Mouse (Mus musculus) neutrophil, adult 5-6 weeks (primary cell): ENCODE results near the gene Naif1. TPM values are rescaled to one million over a fixed set of nuclear protein-coding genes. Genes with fewer than 3 reads are reported as not detected.

Experiments used
- ATAC-seq: fragments of 151-379, 151-347 bp; 2 replicates; pipeline ENCODE4 v1.8.0; 2017; ENCODE audit warnings: mild to moderate bottlenecking, moderate TSS enrichment; ENCODE audit not compliant: insufficient number of reproducible peaks, poor library complexity, low FRiP score, severe bottlenecking; ENCODE audit errors: extremely low read depth
- total RNA-seq: library from RNA; stranded (forward); fragments of 200-1000 nt; gene quantifications from 2 replicates; pipeline ENCODE4 v1.2.3, GENCODE M21; 2017

The Naif1 gene
- total RNA-seq, 1 experiment from 2014 or later = 6.1 TPM

- ATAC-seq = no peak
Observed at GRCm38 (mm10) chr2:32424796-32425195, 25.5 kb upstream of the Naif1 start.

- ATAC-seq = no peak
Observed at GRCm38 (mm10) chr2:32425568-32425967, 24.7 kb upstream of the Naif1 start.

GRCm38 (mm10) chr2:32426141-32426540 is 24.1 kb upstream of the Naif1 start:
- no peak for ATAC-seq

GRCm38 (mm10) chr2:32427720-32428119 is 22.5 kb upstream of the Naif1 start:
- ATAC-seq = no peak

- ATAC-seq = no peak
Observed at GRCm38 (mm10) chr2:32428262-32428722, 22.0 kb upstream of the Naif1 start.

GRCm38 (mm10) chr2:32429215-32429891 is 20.9 kb upstream of the Naif1 start:
- no peak for ATAC-seq

- ATAC-seq = no peak
Observed at GRCm38 (mm10) chr2:32430701-32431676, 19.3 kb upstream of the Naif1 start.

GRCm38 (mm10) chr2:32436686-32437372 is 13.4 kb upstream of the Naif1 start:
- ATAC-seq = no peak

- no peak for ATAC-seq
Observed at GRCm38 (mm10) chr2:32437612-32438166, 12.6 kb upstream of the Naif1 start.

- no peak for ATAC-seq
Observed at GRCm38 (mm10) chr2:32438733-32439132, 11.5 kb upstream of the Naif1 start.

GRCm38 (mm10) chr2:32439177-32439576 is 11.1 kb upstream of the Naif1 start:
- no peak for ATAC-seq

- no peak for ATAC-seq
Observed at GRCm38 (mm10) chr2:32440164-32440563, 10.1 kb upstream of the Naif1 start.

GRCm38 (mm10) chr2:32440632-32441031 is 9.6 kb upstream of the Naif1 start:
- ATAC-seq = no peak

- no peak for ATAC-seq
Observed at GRCm38 (mm10) chr2:32441550-32441949, 8.7 kb upstream of the Naif1 start.

- no peak for ATAC-seq
Observed at GRCm38 (mm10) chr2:32445535-32445934, 4.7 kb upstream of the Naif1 start.

GRCm38 (mm10) chr2:32447264-32447936 is 2.9 kb upstream of the Naif1 start:
- peak; percentile 16; the same call in 1 of the 2 replicates for ATAC-seq

- ATAC-seq = no peak
Observed at GRCm38 (mm10) chr2:32448480-32448879, 1.8 kb upstream of the Naif1 start.
